Mouse (Mus musculus): ENCODE measurements around the gene Myo16. TPM values are rescaled to one million over a fixed set of nuclear protein-coding genes. Genes with fewer than 3 reads are reported as not detected.

The Myo16 gene
- polyA plus RNA-seq, 1 experiment from 2014 or later: 0.40 TPM

DNA sequence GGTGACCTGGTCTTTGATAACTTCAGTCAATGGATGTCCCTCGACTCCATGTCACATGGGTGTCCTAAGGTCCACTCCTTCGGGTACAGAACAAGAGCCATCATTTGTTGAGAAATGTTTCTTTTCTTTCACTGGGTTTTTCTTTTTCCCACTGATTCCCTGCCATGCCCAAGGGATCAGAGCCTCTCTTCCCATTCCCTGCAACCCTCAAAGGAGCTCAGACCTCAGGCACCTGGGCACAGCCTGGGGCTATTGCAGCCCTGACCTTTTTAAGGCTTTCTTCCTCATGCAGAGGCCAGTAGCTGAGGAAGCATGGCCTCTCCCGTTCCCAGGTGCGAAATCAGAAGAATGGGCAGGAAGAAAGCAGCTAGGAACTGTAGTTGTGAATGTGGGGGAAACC lies 23.4 kb downstream of the Myo16 start:
- 53% methylated on average over 4 of the region's 4 CpGs for WGBS
- no peak for ATAC-seq (ENCODE audit: extremely low read depth, insufficient number of reproducible peaks, low FRiP score, low TSS enrichment)
- Histone ChIP-seq H3K27ac (replicated peaks) (no peak overlapping the region), H3K4me3 (no peak overlapping the region), H3K4me1 (no peaks in the 10 kb centered on the region), H3K36me3 (no peaks in the 10 kb centered on the region), H3K4me2 (no peak overlapping the region), H3K9me3 (no peaks in the 10 kb centered on the region), H3K27me3 (replicated peaks) (no peaks in the 10 kb centered on the region), H3K9ac (no peak overlapping the region)

GRCm38 (mm10) chr8:10178986-10179385 lies 25.3 kb downstream of the Myo16 start:
- ATAC-seq (ENCODE audit: extremely low read depth, insufficient number of reproducible peaks, low FRiP score, low TSS enrichment): no peak
- H3K4me3 ChIP-seq: no peak overlapping the region
- H3K36me3 ChIP-seq: no peaks in the 10 kb centered on the region
- H3K9ac ChIP-seq: no peak overlapping the region
- H3K27me3 ChIP-seq (replicated peaks): no peaks in the 10 kb centered on the region
- H3K9me3 ChIP-seq: no peaks in the 10 kb centered on the region
- H3K4me1 ChIP-seq: no peaks in the 10 kb centered on the region
- H3K27ac ChIP-seq (replicated peaks): no peak overlapping the region
- no peak overlapping the region for H3K4me2 ChIP-seq

DNA sequence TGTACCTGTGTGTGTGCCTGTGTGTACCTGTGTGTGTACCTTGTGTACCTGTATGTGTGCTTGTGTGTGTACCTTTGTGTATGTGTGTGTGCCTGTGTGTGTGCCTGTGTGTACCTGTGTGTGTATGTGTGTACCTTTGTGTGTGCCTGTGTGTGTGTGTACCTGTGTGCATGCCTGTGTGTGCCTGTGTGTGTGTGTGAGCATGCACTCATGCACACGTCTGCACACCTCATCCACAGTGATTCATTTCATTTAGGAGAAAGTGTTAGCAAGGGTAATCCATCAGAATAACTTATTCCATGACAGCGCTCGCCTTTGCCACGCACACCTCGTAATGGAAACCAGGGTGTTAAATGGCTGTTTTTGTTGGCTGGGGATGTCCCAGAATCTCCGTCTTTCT lies 36.9 kb downstream of the Myo16 start:
- WGBS: 81% methylated on average over 6 of the region's 6 CpGs
- no peaks in the 10 kb centered on the region for H3K27me3 ChIP-seq (replicated peaks)
- no peak for ATAC-seq (ENCODE audit: extremely low read depth, insufficient number of reproducible peaks, low FRiP score, low TSS enrichment)

GRCm38 (mm10) chr8:10198164-10198563 lies 44.5 kb downstream of the Myo16 start:
- 75% methylated on average over 7 of the region's 7 CpGs for WGBS
- H3K4me3 ChIP-seq: no peak overlapping the region

More for the DNA sequence above, 36.9 kb downstream of the Myo16 start:
- Histone ChIP-seq H3K9ac (no peak overlapping the region), H3K4me1 (no peaks in the 10 kb centered on the region), H3K4me2 (no peak overlapping the region), H3K36me3 (no peaks in the 10 kb centered on the region), H3K27ac (replicated peaks) (no peak overlapping the region), H3K4me3 (no peak overlapping the region), H3K9me3 (peaks cover 1% of the 10 kb centered on the region; the same call in 1 of the 2 replicates)

DNA sequence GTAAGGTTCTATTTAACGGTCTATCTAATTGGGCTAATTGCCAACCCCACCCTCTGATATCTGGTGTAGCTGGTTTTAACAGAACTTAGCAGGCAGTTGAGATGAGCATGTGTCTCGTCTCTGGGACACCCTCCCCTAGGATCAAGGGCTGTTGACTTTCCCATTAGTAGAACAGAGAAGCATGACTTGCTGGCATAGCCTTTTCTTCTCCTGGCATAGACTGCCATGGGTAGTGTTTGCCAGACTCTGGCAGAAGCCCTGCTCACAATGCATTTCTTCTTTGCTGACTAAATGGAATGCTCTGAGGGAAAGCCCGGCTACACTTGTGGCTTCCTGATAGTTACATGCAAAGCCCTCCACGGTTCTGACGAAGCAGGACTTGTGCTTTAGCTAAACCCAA lies 45.6 kb downstream of the Myo16 start:
- no peak overlapping the region for H3K27ac ChIP-seq (replicated peaks)
- H3K4me2 ChIP-seq: no peak overlapping the region
- 73% methylated on average over 5 of the region's 5 CpGs for WGBS
- ATAC-seq (ENCODE audit: extremely low read depth, insufficient number of reproducible peaks, low FRiP score, low TSS enrichment): no peak
- no peaks in the 10 kb centered on the region for H3K36me3 ChIP-seq
- no peaks in the 10 kb centered on the region for H3K9me3 ChIP-seq
- no peak overlapping the region for H3K4me3 ChIP-seq
- H3K4me1 ChIP-seq: no peaks in the 10 kb centered on the region
- H3K9ac ChIP-seq: no peak overlapping the region
- no peaks in the 10 kb centered on the region for H3K27me3 ChIP-seq (replicated peaks)

More at GRCm38 (mm10) chr8:10198164-10198563, 44.5 kb downstream of the Myo16 start:
- Histone ChIP-seq H3K27me3 (replicated peaks) (no peaks in the 10 kb centered on the region), H3K9ac (no peak overlapping the region), H3K9me3 (no peaks in the 10 kb centered on the region), H3K36me3 (no peaks in the 10 kb centered on the region), H3K27ac (replicated peaks) (no peak overlapping the region), H3K4me2 (no peak overlapping the region), H3K4me1 (no peaks in the 10 kb centered on the region)
- ATAC-seq (ENCODE audit: extremely low read depth, insufficient number of reproducible peaks, low FRiP score, low TSS enrichment): no peak

GRCm38 (mm10) chr8:10200042-10200441 lies 46.3 kb downstream of the Myo16 start:
- Histone ChIP-seq H3K4me1 (no peaks in the 10 kb centered on the region), H3K36me3 (no peaks in the 10 kb centered on the region), H3K4me3 (no peak overlapping the region), H3K27me3 (replicated peaks) (no peaks in the 10 kb centered on the region), H3K9me3 (no peaks in the 10 kb centered on the region), H3K27ac (replicated peaks) (no peak overlapping the region), H3K9ac (no peak overlapping the region), H3K4me2 (no peak overlapping the region)
- ATAC-seq (ENCODE audit: extremely low read depth, insufficient number of reproducible peaks, low FRiP score, low TSS enrichment): no peak
- WGBS: 49% methylated on average over 8 of the region's 8 CpGs

DNA sequence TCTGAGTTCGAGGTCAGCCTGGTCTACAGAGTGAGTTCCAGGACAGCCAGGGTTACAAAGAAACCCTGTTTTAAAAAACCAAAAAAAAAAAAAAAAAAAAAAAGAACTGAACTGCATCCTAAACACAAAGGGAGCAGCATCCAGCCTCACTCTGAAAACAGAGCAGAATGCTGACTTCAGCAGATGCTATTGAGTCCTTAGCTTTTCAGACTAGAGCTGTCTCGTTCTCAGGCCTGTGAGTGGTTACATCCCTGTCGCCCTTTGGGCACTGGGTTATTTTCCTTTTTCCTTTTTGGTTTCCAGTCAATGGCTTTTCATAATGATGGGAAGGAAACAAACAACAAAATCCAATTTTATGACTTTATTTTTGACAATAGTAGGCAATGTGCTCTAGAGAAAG lies 61.3 kb downstream of the Myo16 start:
- Histone ChIP-seq H3K4me1 (no peaks in the 10 kb centered on the region), H3K4me3 (no peak overlapping the region), H3K9me3 (no peaks in the 10 kb centered on the region), H3K4me2 (no peak overlapping the region), H3K36me3 (no peaks in the 10 kb centered on the region), H3K9ac (no peak overlapping the region), H3K27me3 (replicated peaks) (no peaks in the 10 kb centered on the region), H3K27ac (replicated peaks) (no peak overlapping the region)
- WGBS: 76% methylated on average over 3 of the region's 3 CpGs
- no peak for ATAC-seq (ENCODE audit: extremely low read depth, insufficient number of reproducible peaks, low FRiP score, low TSS enrichment)

DNA sequence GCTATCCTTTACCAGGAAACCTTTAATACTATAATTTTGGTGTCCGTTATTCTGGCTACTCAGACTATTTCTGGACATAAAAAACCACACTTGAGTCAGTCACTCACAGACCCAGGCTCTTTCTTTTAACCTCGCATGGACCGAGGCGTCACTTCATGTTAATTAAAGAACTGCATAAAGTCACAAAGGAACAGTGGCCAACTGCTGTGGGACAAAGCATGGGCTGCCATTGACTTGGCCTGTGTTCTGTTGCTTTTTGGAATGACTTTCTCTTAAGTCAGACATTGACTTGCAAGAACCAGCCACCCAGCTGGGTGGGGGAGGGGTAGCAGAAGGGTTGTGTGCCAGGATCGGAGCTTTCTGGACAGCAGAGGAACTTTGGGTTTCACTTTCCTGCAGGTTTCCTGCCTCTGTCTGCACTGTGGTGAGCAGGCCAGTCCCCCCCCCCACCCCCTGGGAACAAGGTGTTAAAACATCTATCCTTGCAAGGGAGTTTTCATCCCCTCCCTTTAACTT lies 66.1 kb downstream of the Myo16 start:
- Histone ChIP-seq H3K9ac (no peak overlapping the region), H3K27ac (replicated peaks) (no peak overlapping the region), H3K4me1 (peaks cover 7% of the 10 kb centered on the region; the same call in 1 of the 2 replicates), H3K9me3 (no peaks in the 10 kb centered on the region), H3K4me2 (no peak overlapping the region), H3K36me3 (no peaks in the 10 kb centered on the region), H3K4me3 (no peak overlapping the region), H3K27me3 (replicated peaks) (no peaks in the 10 kb centered on the region)
- no peak for ATAC-seq (ENCODE audit: extremely low read depth, insufficient number of reproducible peaks, low FRiP score, low TSS enrichment)
- WGBS: 70% methylated on average over 5 of the region's 5 CpGs

GRCm38 (mm10) chr8:10222770-10223169 lies 69.1 kb downstream of the Myo16 start:
- Histone ChIP-seq H3K9me3 (no peaks in the 10 kb centered on the region), H3K27ac (replicated peaks) (no peak overlapping the region), H3K9ac (no peak overlapping the region), H3K4me2 (no peak overlapping the region), H3K36me3 (no peaks in the 10 kb centered on the region), H3K4me3 (no peak overlapping the region), H3K27me3 (replicated peaks) (no peaks in the 10 kb centered on the region), H3K4me1 (peaks cover 7% of the 10 kb centered on the region; the same call in 1 of the 2 replicates)
- ATAC-seq (ENCODE audit: extremely low read depth, insufficient number of reproducible peaks, low FRiP score, low TSS enrichment): no peak
- 30% methylated on average over 2 of the region's 2 CpGs for WGBS

DNA sequence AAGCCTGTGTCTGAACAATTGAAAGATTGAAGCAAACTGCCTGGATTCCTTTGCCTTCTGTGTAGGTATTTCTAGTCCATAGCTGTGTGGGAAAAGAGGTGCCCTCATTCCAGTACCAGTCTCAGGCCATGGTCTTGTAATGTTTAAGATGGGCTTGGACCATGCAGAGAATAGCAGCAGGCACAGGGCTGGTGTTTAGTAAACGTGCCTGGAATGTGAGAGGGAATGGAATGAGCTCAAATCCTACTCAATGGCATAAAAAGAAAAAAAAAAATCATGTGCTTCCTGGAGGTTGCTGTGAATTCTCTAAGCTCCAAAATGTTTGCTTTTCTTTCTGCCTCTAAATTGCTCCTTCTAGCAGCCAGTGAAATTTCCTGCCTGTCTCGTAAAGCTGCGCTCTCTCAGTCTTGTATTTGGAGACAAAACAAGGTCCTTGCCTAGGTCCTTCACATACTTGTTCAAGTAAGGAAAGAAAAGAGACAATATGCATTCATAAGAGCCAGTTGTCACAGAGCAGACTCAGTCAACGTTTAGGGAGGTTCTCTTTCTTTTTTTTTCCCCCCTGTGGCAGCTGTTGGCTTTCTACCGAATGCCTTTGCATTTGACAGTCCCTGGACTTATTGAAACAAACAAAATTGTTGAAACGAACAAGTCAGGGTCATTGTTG lies 70.0 kb downstream of the Myo16 start:
- Histone ChIP-seq H3K9ac (no peak overlapping the region), H3K27ac (replicated peaks) (no peak overlapping the region), H3K9me3 (no peaks in the 10 kb centered on the region), H3K36me3 (no peaks in the 10 kb centered on the region), H3K27me3 (replicated peaks) (no peaks in the 10 kb centered on the region), H3K4me2 (no peak overlapping the region), H3K4me3 (no peak overlapping the region), H3K4me1 (peaks cover 7% of the 10 kb centered on the region; the same call in 1 of the 2 replicates)
- WGBS: 40% methylated on average over 6 of the region's 6 CpGs
- ATAC-seq (ENCODE audit: extremely low read depth, insufficient number of reproducible peaks, low FRiP score, low TSS enrichment): no peak

- Histone ChIP-seq H3K9ac (no peak overlapping the region), H3K4me2 (no peak overlapping the region), H3K4me3 (no peak overlapping the region), H3K4me1 (peaks cover 7% of the 10 kb centered on the region; the same call in 1 of the 2 replicates), H3K9me3 (no peaks in the 10 kb centered on the region), H3K27me3 (replicated peaks) (no peaks in the 10 kb centered on the region), H3K27ac (replicated peaks) (no peak overlapping the region), H3K36me3 (no peaks in the 10 kb centered on the region)
- 67% methylated on average over 10 of the region's 10 CpGs for WGBS
- no peak for ATAC-seq (ENCODE audit: extremely low read depth, insufficient number of reproducible peaks, low FRiP score, low TSS enrichment)
Observed at GRCm38 (mm10) chr8:10224305-10224971, 70.7 kb downstream of the Myo16 start.

DNA sequence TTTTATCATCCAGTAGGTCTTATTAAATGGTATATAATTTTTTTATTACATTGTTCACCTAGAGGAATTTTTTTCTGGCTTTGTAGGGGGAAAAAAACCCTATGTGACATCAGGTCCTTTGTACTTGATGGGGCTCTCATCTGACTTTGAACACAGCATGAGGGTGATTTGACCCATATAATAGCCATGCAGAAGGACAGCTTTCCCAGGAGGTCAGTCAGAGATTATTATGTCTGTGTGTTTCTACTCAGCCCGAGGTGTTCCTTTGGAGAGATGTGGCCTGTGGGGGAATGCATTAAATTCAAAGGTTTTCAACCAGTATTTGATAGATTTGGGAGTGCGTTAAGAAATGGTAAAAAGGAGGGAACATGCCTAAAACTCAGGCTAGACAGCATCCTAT lies 71.3 kb downstream of the Myo16 start:
- Histone ChIP-seq H3K27me3 (replicated peaks) (no peaks in the 10 kb centered on the region), H3K4me2 (no peak overlapping the region), H3K27ac (replicated peaks) (no peak overlapping the region), H3K4me3 (no peak overlapping the region), H3K4me1 (peaks cover 7% of the 10 kb centered on the region; the same call in 1 of the 2 replicates), H3K9ac (no peak overlapping the region), H3K9me3 (no peaks in the 10 kb centered on the region), H3K36me3 (no peaks in the 10 kb centered on the region)
- 74% methylated on average over 2 of the region's 2 CpGs for WGBS
- no peak for ATAC-seq (ENCODE audit: extremely low read depth, insufficient number of reproducible peaks, low FRiP score, low TSS enrichment)
